Mouse (Mus musculus) liver, adult 2 months (tissue): ENCODE measurements at regions not wholly inside any gene's neighbourhood (a gene's known extent, or its start where the extent isn't known, plus 50 kb on each side); places are given as distances from the start of the nearest gene placed in this dataset.

Experiments used
- CTCF ChIP-seq: fragments of 200-500 bp; IDR thresholded peaks from 2 replicates; pipeline ENCODE4 v1.5.1; 2011; ENCODE audit warnings: low read depth, low read length, control low read depth
- POLR2A ChIP-seq: fragments of 200-500 bp; IDR thresholded peaks from 2 replicates; pipeline ENCODE4 v1.6.1; 2011; ENCODE audit warnings: low read length, control low read depth; ENCODE audit not compliant: insufficient read depth; ENCODE audit errors: extremely low read depth

- TF ChIP-seq CTCF (no peak), POLR2A (no peak)
Measured at GRCm38 (mm10) chr16:9362116-9362515, 532.2 kb downstream of the 1810013L24Rik start.
